Mouse (Mus musculus) bone marrow, adult 2 months (tissue): ENCODE measurements at regions not wholly inside any gene's neighbourhood (a gene's known extent, or its start where the extent isn't known, plus 50 kb on each side); places are given as distances from the start of the nearest gene placed in this dataset.

Experiments
- CTCF ChIP-seq: fragments of 200-500 bp; IDR thresholded peaks from 2 replicates; pipeline ENCODE4 v1.5.1; 2011; ENCODE audit warnings: low read length, control low read depth; ENCODE audit not compliant: control insufficient read depth, insufficient read depth
- POLR2A ChIP-seq: fragments of 200-500 bp; IDR thresholded peaks from 2 replicates; pipeline ENCODE4 v1.6.1; 2011; ENCODE audit warnings: low read depth, mild to moderate bottlenecking, control low read depth, low read length, borderline replicate concordance; ENCODE audit not compliant: control insufficient read depth

GRCm38 (mm10) chr10:44636061-44636460, 107.8 kb upstream of the Prdm1 start:
- TF ChIP-seq CTCF (no peak), POLR2A (no peak)
